Mouse (Mus musculus) MEL (cell line): Measurements from ENCODE around the gene Uso1. TPM values are rescaled to one million over a fixed set of nuclear protein-coding genes. Genes with fewer than 3 reads are reported as not detected.
A peak's percentile ranks its signal among the peaks of the same experiment; 100 is the strongest.

ENCODE experiments used
- DNase-seq: peaks from one replicate; pipeline ENCODE4 v3.0.0; 2011; ENCODE audit warnings: low read depth, low spot score
- H3K27ac ChIP-seq: 2 replicates; pipeline ENCODE4 v1.5.1; 2012; ENCODE audit warnings: low read depth, mild to moderate bottlenecking, control low read depth, low read length, moderate library complexity; ENCODE audit not compliant: control insufficient read depth
- H3K27me3 ChIP-seq, 2 experiments: fragments of 150-350 bp in 1 of 2; sonication (generic) in 1 of 2; 2 replicates each; pipeline ENCODE4 v1.6.1; 2012; ENCODE audit warnings: low read length in 2 of 2, mild to moderate bottlenecking in 2 of 2, improper control_type of control experiment in 1 of 2, moderate library complexity in 1 of 2; ENCODE audit not compliant: insufficient read depth in 2 of 2, control insufficient read depth in 1 of 2
- H3K36me3 ChIP-seq, 2 experiments: 2 replicates each; pipeline ENCODE4 v1.6.1; 2012 to 2014; ENCODE audit warnings: low read length in 2 of 2, improper control_type of control experiment in 1 of 2, inconsistent platforms in 1 of 2, mild to moderate bottlenecking in 1 of 2; ENCODE audit not compliant: insufficient read depth in 2 of 2, control insufficient read depth in 1 of 2
- H3K4me1 ChIP-seq, 2 experiments: fragments of 150-350 bp in 1 of 2; sonication (generic) in 1 of 2; 2 replicates each; pipeline ENCODE4 v1.6.1; 2012; ENCODE audit warnings: low read length in 2 of 2, improper control_type of control experiment in 1 of 2, mild to moderate bottlenecking in 1 of 2; ENCODE audit not compliant: insufficient read depth in 2 of 2, control insufficient read depth in 1 of 2
- H3K4me3 ChIP-seq, 2 experiments: fragments of 150-350 bp in 1 of 2; sonication (generic) in 1 of 2; 2 replicates each; pipeline ENCODE4 v1.5.1; 2012; ENCODE audit warnings: low read depth in 2 of 2, low read length in 2 of 2, mild to moderate bottlenecking in 2 of 2, moderate library complexity in 2 of 2, control low read depth in 1 of 2, improper control_type of control experiment in 1 of 2; ENCODE audit not compliant: control insufficient read depth in 1 of 2, insufficient read depth in 1 of 2
- H3K79me2 ChIP-seq: 2 replicates; pipeline ENCODE4 v1.6.1; 2012; ENCODE audit warnings: mild to moderate bottlenecking, low read length, moderate library complexity; ENCODE audit not compliant: control insufficient read depth, poor library complexity, insufficient read depth
- H3K9ac ChIP-seq: 2 replicates; pipeline ENCODE4 v1.6.1; 2012; ENCODE audit warnings: low read depth, mild to moderate bottlenecking, control low read depth, low read length, moderate library complexity; ENCODE audit not compliant: control insufficient read depth, poor library complexity, severe bottlenecking
- H3K9me3 ChIP-seq: fragments of 150-350 bp; sonication (generic); replicated peaks from 2 replicates; pipeline ENCODE4 v1.6.1; 2012; ENCODE audit warnings: mild to moderate bottlenecking, low read length, improper control_type of control experiment, moderate library complexity; ENCODE audit not compliant: insufficient read depth
- BHLHE40 ChIP-seq: IDR thresholded peaks from 2 replicates; pipeline ENCODE4 v1.6.1; 2012; ENCODE audit warnings: low read depth, mild to moderate bottlenecking, inconsistent platforms, low read length, improper control_type of control experiment, borderline replicate concordance
- CHD1 ChIP-seq: IDR thresholded peaks from 2 replicates; pipeline ENCODE4 v1.6.1; 2012; ENCODE audit warnings: low read depth, mild to moderate bottlenecking, inconsistent platforms, low read length, improper control_type of control experiment
- CHD2 ChIP-seq: IDR thresholded peaks from 2 replicates; pipeline ENCODE4 v1.6.1; 2011; ENCODE audit warnings: low read length, improper control_type of control experiment
- CTCF ChIP-seq, 3 experiments: IDR thresholded peaks in 2 of 3; conservative IDR thresholded peaks in 1 of 3; 2 replicates each; pipeline ENCODE4 v1.5.1; 2011 to 2012; ENCODE audit warnings: low read length in 3 of 3, low read depth in 2 of 3, mild to moderate bottlenecking in 2 of 3, improper control_type of control experiment in 1 of 3, inconsistent platforms in 1 of 3, mixed read lengths in 1 of 3, moderate library complexity in 1 of 3; ENCODE audit not compliant: control insufficient read depth in 1 of 3, insufficient read depth in 1 of 3, poor library complexity in 1 of 3, severe bottlenecking in 1 of 3
- E2F4 ChIP-seq: IDR thresholded peaks from 2 replicates; pipeline ENCODE4 v1.6.1; 2011; ENCODE audit warnings: low read depth, low read length, improper control_type of control experiment, borderline replicate concordance
- ELF1 ChIP-seq: IDR thresholded peaks from 2 replicates; pipeline ENCODE4 v1.6.1; 2014; ENCODE audit warnings: low read depth, mild to moderate bottlenecking, inconsistent platforms, low read length, improper control_type of control experiment, moderate library complexity
- EP300 ChIP-seq, 2 experiments: IDR thresholded peaks; 2 replicates each; pipeline ENCODE4 v1.6.1; 2011; ENCODE audit warnings: improper control_type of control experiment in 2 of 2, low read length in 2 of 2, low read depth in 1 of 2, mild to moderate bottlenecking in 1 of 2
- GABPA ChIP-seq: IDR thresholded peaks from 2 replicates; pipeline ENCODE4 v1.6.1; 2012; ENCODE audit warnings: low read depth, mild to moderate bottlenecking, inconsistent platforms, low read length, improper control_type of control experiment, moderate library complexity
- HCFC1 ChIP-seq: IDR thresholded peaks from 2 replicates; pipeline ENCODE4 v1.6.1; 2012; ENCODE audit warnings: low read depth, mild to moderate bottlenecking, inconsistent platforms, low read length, improper control_type of control experiment, moderate library complexity
- JUND ChIP-seq: IDR thresholded peaks from 2 replicates; pipeline ENCODE4 v1.6.1; 2011; ENCODE audit warnings: low read depth, mild to moderate bottlenecking, improper control_type of control experiment, low read length
- KAT2A ChIP-seq: conservative IDR thresholded peaks from 2 replicates; pipeline ENCODE4 v1.6.1; 2012; ENCODE audit warnings: low read depth, low read length, improper control_type of control experiment, inconsistent platforms
- MAFK ChIP-seq: IDR thresholded peaks from 2 replicates; pipeline ENCODE4 v1.6.1; 2011; ENCODE audit warnings: low read depth, mild to moderate bottlenecking, low read length, improper control_type of control experiment, borderline replicate concordance
- MAX ChIP-seq: IDR thresholded peaks from 2 replicates; pipeline ENCODE4 v1.6.1; 2011; ENCODE audit warnings: low read length, improper control_type of control experiment
- MAZ ChIP-seq: IDR thresholded peaks from 2 replicates; pipeline ENCODE4 v1.6.1; 2012; ENCODE audit warnings: low read depth, mild to moderate bottlenecking, inconsistent platforms, low read length, improper control_type of control experiment
- MEF2A ChIP-seq: IDR thresholded peaks from 2 replicates; pipeline ENCODE4 v1.6.1; 2014; ENCODE audit warnings: low read depth, mild to moderate bottlenecking, inconsistent platforms, low read length, improper control_type of control experiment; ENCODE audit not compliant: poor library complexity, insufficient replicate concordance, severe bottlenecking; ENCODE audit errors: extremely low read depth
- MYB ChIP-seq: IDR thresholded peaks from 2 replicates; pipeline ENCODE4 v1.6.1; 2011; ENCODE audit warnings: mild to moderate bottlenecking, low read depth, low read length, improper control_type of control experiment
- POLR2A ChIP-seq, 2 experiments: IDR thresholded peaks; 2 replicates each; pipeline ENCODE4 v1.6.1; 2011 to 2012; ENCODE audit warnings: low read length in 2 of 2, mild to moderate bottlenecking in 2 of 2, control low read depth in 1 of 2, improper control_type of control experiment in 1 of 2, low read depth in 1 of 2, moderate library complexity in 1 of 2; ENCODE audit not compliant: control insufficient read depth in 1 of 2, insufficient read depth in 1 of 2, poor library complexity in 1 of 2
- POLR2AphosphoS5 ChIP-seq: IDR thresholded peaks from 2 replicates; pipeline ENCODE4 v1.6.1; 2012; ENCODE audit warnings: low read depth, borderline replicate concordance, mild to moderate bottlenecking, inconsistent platforms, low read length, moderate library complexity, mixed read lengths
- RAD21 ChIP-seq: IDR thresholded peaks from 2 replicates; pipeline ENCODE4 v1.6.1; 2011; ENCODE audit warnings: mild to moderate bottlenecking, low read depth, low read length, improper control_type of control experiment
- RCOR1 ChIP-seq: IDR thresholded peaks from 2 replicates; pipeline ENCODE4 v1.6.1; 2012; ENCODE audit warnings: low read depth, mild to moderate bottlenecking, inconsistent platforms, low read length, improper control_type of control experiment
- SMC3 ChIP-seq: IDR thresholded peaks from 2 replicates; pipeline ENCODE4 v1.6.1; 2011; ENCODE audit warnings: low read depth, low read length, improper control_type of control experiment
- TAL1 ChIP-seq: IDR thresholded peaks from 2 replicates; pipeline ENCODE4 v1.6.1; 2012; ENCODE audit warnings: mild to moderate bottlenecking, inconsistent platforms, low read length, moderate library complexity, mixed read lengths
- UBTF ChIP-seq: IDR thresholded peaks from 2 replicates; pipeline ENCODE4 v1.6.1; 2012; ENCODE audit warnings: low read depth, mild to moderate bottlenecking, inconsistent platforms, low read length, improper control_type of control experiment, moderate library complexity, borderline replicate concordance; ENCODE audit not compliant: insufficient read depth
- USF1 ChIP-seq: IDR thresholded peaks from 2 replicates; pipeline ENCODE4 v1.6.1; 2014; ENCODE audit warnings: low read depth, mild to moderate bottlenecking, inconsistent platforms, low read length, improper control_type of control experiment, moderate library complexity
- ZC3H11A ChIP-seq: IDR thresholded peaks from 2 replicates; pipeline ENCODE4 v1.6.1; 2012; ENCODE audit warnings: low read depth, mild to moderate bottlenecking, inconsistent platforms, low read length, improper control_type of control experiment
- ZKSCAN1 ChIP-seq: IDR thresholded peaks from 2 replicates; pipeline ENCODE4 v1.6.1; 2012; ENCODE audit warnings: low read depth, mild to moderate bottlenecking, inconsistent platforms, low read length, improper control_type of control experiment, moderate library complexity
- ZMIZ1 ChIP-seq: IDR thresholded peaks from 2 replicates; pipeline ENCODE4 v1.6.1; 2012; ENCODE audit warnings: low read depth, mild to moderate bottlenecking, inconsistent platforms, low read length, improper control_type of control experiment, moderate library complexity
- polyA plus RNA-seq, 2 experiments: library from polyadenylated mRNA; stranded (reverse) in 1 of 2; unstranded in 1 of 2; fragments of >175 nt in 1 of 2; fragments of >200 nt in 1 of 2; gene quantifications; 2 replicates each; pipeline versions ENCODE4 v1.2.1 to v1.2.4; 2012; ENCODE audit warnings: low replicate concordance in 2 of 2, low read depth in 1 of 2; ENCODE audit not compliant: insufficient read length in 2 of 2, insufficient read depth in 1 of 2, missing spikeins in 1 of 2
- total RNA-seq: library from RNA; depleted of rRNA; stranded (reverse); fragments of 300-350 nt; gene quantifications from 2 replicates; pipeline ENCODE4 v1.2.3, GENCODE M21; 2012

Uso1 gene
- total and polyA plus RNA-seq, 3 experiments: 22.1 to 69.1 (median 62.0) TPM

GRCm38 (mm10) chr5:92245483-92245882 is 107.7 kb downstream of the Uso1 start (continued):
- no peak for TF ChIP-seq RAD21

- Histone ChIP-seq H3K27me3 (no peaks in the 10 kb centered on the region), H3K27ac (no peak overlapping the region)
- TF ChIP-seq CHD2 (no peak), MAFK (no peak), MAZ (no peak), ZMIZ1 (no peak), CHD1 (no peak), POLR2A (IDR thresholded peaks at IDR 0.05; ENCODE audit: control insufficient read depth in 1 of 2, insufficient read depth in 1 of 2, low read depth in 1 of 2, low read length in 2 of 2, poor library complexity in 1 of 2) (no peak), ELF1 (no peak), GABPA (no peak), SMC3 (no peak), EP300 (IDR thresholded peaks at IDR 0.05; ENCODE audit: low read depth in 1 of 2, low read length in 2 of 2) (no peak), JUND (no peak), ZKSCAN1 (no peak), MEF2A (no peak), KAT2A (no peak), RCOR1 (no peak), CTCF (IDR thresholded peaks at IDR 0.05 in 2 of 3, conservative IDR thresholded peaks at IDR 0.05 in 1 of 3; ENCODE audit: control insufficient read depth in 1 of 3, insufficient read depth in 1 of 3, low read depth in 2 of 3, low read length in 3 of 3, poor library complexity in 1 of 3, severe bottlenecking in 1 of 3) (no peak), POLR2AphosphoS5 (no peak), UBTF (no peak)
Observed at GRCm38 (mm10) chr5:92248614-92249013, 110.9 kb downstream of the Uso1 start.

GRCm38 (mm10) chr5:92252031-92252430 is 114.3 kb downstream of the Uso1 start:
- Histone ChIP-seq H3K9ac (no peak overlapping the region), H3K79me2 (no peaks in the 10 kb centered on the region), H3K36me3 (no peaks in the 10 kb centered on the region), H3K27ac (no peak overlapping the region), H3K27me3 (no peaks in the 10 kb centered on the region), H3K9me3 (no peaks in the 10 kb centered on the region), H3K4me3 (no peak overlapping the region), H3K4me1 (no peaks in the 10 kb centered on the region)
- peak; percentile 37 for DNase-seq
- TF ChIP-seq SMC3: peak; percentile 48
- TF ChIP-seq HCFC1: no peak
- no peak for TF ChIP-seq UBTF
- peak; percentile 23; the same call in 1 of the 2 replicates for TF ChIP-seq ZC3H11A
- TF ChIP-seq ELF1: no peak
- TF ChIP-seq CHD2: no peak
- no peak for TF ChIP-seq MAFK
- TF ChIP-seq E2F4: no peak
- TF ChIP-seq TAL1: no peak
- TF ChIP-seq CHD1: no peak
- no peak for TF ChIP-seq GABPA
- no peak for TF ChIP-seq MYB
- peak; percentile 30 for TF ChIP-seq RAD21
- TF ChIP-seq BHLHE40: no peak
- no peak for TF ChIP-seq MAZ
- peak; percentile 20 to 46 (median 27); a peak in 4 of 6 replicates for TF ChIP-seq CTCF (IDR thresholded peaks at IDR 0.05 in 2 of 3, conservative IDR thresholded peaks at IDR 0.05 in 1 of 3; ENCODE audit: control insufficient read depth in 1 of 3, insufficient read depth in 1 of 3, low read depth in 2 of 3, low read length in 3 of 3, poor library complexity in 1 of 3, severe bottlenecking in 1 of 3)
- no peak for TF ChIP-seq MAX
- no peak for TF ChIP-seq MEF2A
- TF ChIP-seq EP300 (IDR thresholded peaks at IDR 0.05; ENCODE audit: low read depth in 1 of 2, low read length in 2 of 2): no peak
- no peak for TF ChIP-seq USF1

More at GRCm38 (mm10) chr5:92248614-92249013, 110.9 kb downstream of the Uso1 start:
- DNase-seq: no peak
- Histone ChIP-seq H3K4me3 (no peak overlapping the region), H3K9ac (no peak overlapping the region), H3K9me3 (no peaks in the 10 kb centered on the region), H3K79me2 (no peaks in the 10 kb centered on the region), H3K4me1 (peaks cover 13 to 17% of the 10 kb centered on the region in 2 experiments), H3K36me3 (peaks cover 0 to 14% of the 10 kb centered on the region in 2 experiments; a peak in 2 of 4 replicates)
